Mouse (Mus musculus) embryonic facial prominence, embryonic 15.5 days (tissue): ENCODE data around the gene Capn3. TPM values are rescaled to one million over a fixed set of nuclear protein-coding genes. Genes with fewer than 3 reads are reported as not detected.

Experiments used
- ATAC-seq: fragments of 200-750 bp; cut with Nextera tagmentation; 2 replicates; pipeline ENCODE4 v1.8.0; 2017; ENCODE audit warnings: low read depth, moderate TSS enrichment; ENCODE audit not compliant: insufficient number of reproducible peaks, low FRiP score, low TSS enrichment
- H3K27ac ChIP-seq: fragments of 300-500 bp; sonication (generic); replicated peaks from 2 replicates; pipeline ENCODE4 v1.5.1; 2015; ENCODE audit warnings: mild to moderate bottlenecking, inconsistent platforms
- H3K27me3 ChIP-seq: fragments of 300-500 bp; sonication (generic); 2 replicates; pipeline ENCODE4 v1.6.1; 2015; ENCODE audit warnings: inconsistent platforms
- H3K36me3 ChIP-seq: fragments of 300-500 bp; sonication (generic); 2 replicates; pipeline ENCODE4 v1.6.1; 2015; ENCODE audit warnings: mild to moderate bottlenecking, inconsistent platforms
- H3K4me1 ChIP-seq: fragments of 300-500 bp; sonication (generic); 2 replicates; pipeline ENCODE4 v1.6.1; 2015; ENCODE audit warnings: inconsistent platforms
- H3K4me2 ChIP-seq: fragments of 300-500 bp; sonication (generic); replicated peaks from 2 replicates; pipeline ENCODE4 v1.6.1; 2015; ENCODE audit warnings: mild to moderate bottlenecking, inconsistent platforms
- H3K4me3 ChIP-seq: fragments of 300-500 bp; sonication (generic); replicated peaks from 2 replicates; pipeline ENCODE4 v1.5.1; 2015; ENCODE audit warnings: mild to moderate bottlenecking, inconsistent platforms
- H3K9ac ChIP-seq: fragments of 300-500 bp; sonication (generic); 2 replicates; pipeline ENCODE4 v1.6.1; 2015; ENCODE audit warnings: inconsistent platforms
- H3K9me3 ChIP-seq: fragments of 300-500 bp; sonication (generic); replicated peaks from 2 replicates; pipeline ENCODE4 v1.6.1; 2016; ENCODE audit warnings: inconsistent platforms
- WGBS: fragments of 180-500 bp; shearing (Covaris S2); methylation state at CpG from one replicate; pipeline ENCODE4 v1.1.7; 2015; 5-methylcytosine and 5-hydroxymethylcytosine counted together
- polyA plus RNA-seq: library from polyadenylated mRNA; unstranded; fragments of >200 nt; fragmentation: Nextera tagmentation; extraction: Ambion mirVana; gene quantifications from 2 replicates; pipeline ENCODE4 v1.2.1, GENCODE M21; 2015

Capn3 gene
- 3.8 and 6.3 TPM in 2 replicates for polyA plus RNA-seq

- H3K9ac ChIP-seq, result no peak within 1 kb of the TSS
Measured at GRCm38 (mm10) chr2:120455719-120456118, at the start of gene Capn3. Gene Capn3 (plus strand): TSS chr2:120456019.

GRCm38 (mm10) chr2:120411096-120411628 is 44.7 kb upstream of the Capn3 start:
- 0 out of 2 replicates have a peak, but pooled peaks cover 7% of the 10 kb centered on the region for H3K36me3 ChIP-seq
- no peak for ATAC-seq
- no peaks in the 10 kb centered on the region for H3K4me1 ChIP-seq
- H3K9ac ChIP-seq, result no peak overlapping the region
- no peaks in the 10 kb centered on the region for H3K9me3 ChIP-seq
- no peak overlapping the region for H3K4me2 ChIP-seq
- H3K27me3 ChIP-seq, result no peaks in the 10 kb centered on the region
- WGBS, result 89% methylated on average over 3 of the region's 3 CpGs
- no peak overlapping the region for H3K27ac ChIP-seq
- no peak overlapping the region for H3K4me3 ChIP-seq

More at GRCm38 (mm10) chr2:120455719-120456118, at the start of gene Capn3:
- Histone ChIP-seq H3K27ac (no peak within 1 kb of the TSS), H3K4me3 (no peak within 1 kb of the TSS), H3K9me3 (no peaks in the 10 kb centered on the region), H3K4me2 (no peak within 1 kb of the TSS), H3K36me3 (no peaks in the 10 kb centered on the region), H3K4me1 (no peaks in the 10 kb centered on the region), H3K27me3 (no peaks in the 10 kb centered on the region)
- WGBS, result 67% methylated on average over 4 of the region's 4 CpGs
- ATAC-seq, result no peak

- no peak overlapping the region for H3K27ac ChIP-seq
- H3K9me3 ChIP-seq, result no peaks in the 10 kb centered on the region
- H3K4me1 ChIP-seq, result no peaks in the 10 kb centered on the region
- 0 out of 2 replicates have a peak, but pooled peaks cover 7% of the 10 kb centered on the region for H3K36me3 ChIP-seq
- H3K27me3 ChIP-seq, result no peaks in the 10 kb centered on the region
- H3K4me3 ChIP-seq, result no peak overlapping the region
- no peak for ATAC-seq
- H3K4me2 ChIP-seq, result no peak overlapping the region
- H3K9ac ChIP-seq, result no peak overlapping the region
Measured at GRCm38 (mm10) chr2:120414113-120414512, 41.7 kb upstream of the Capn3 start.

GRCm38 (mm10) chr2:120414738-120415414 is 40.9 kb upstream of the Capn3 start:
- Histone ChIP-seq H3K27me3 (no peaks in the 10 kb centered on the region), H3K27ac (no peak overlapping the region), H3K36me3 (0 out of 2 replicates have a peak, but pooled peaks cover 7% of the 10 kb centered on the region), H3K4me2 (no peak overlapping the region), H3K4me3 (no peak overlapping the region), H3K9ac (no peak overlapping the region), H3K4me1 (no peaks in the 10 kb centered on the region), H3K9me3 (no peaks in the 10 kb centered on the region)
- no peak for ATAC-seq
- WGBS, result 54% methylated on average over 1 of the region's 1 CpGs

- H3K27me3 ChIP-seq, result no peaks in the 10 kb centered on the region
- H3K9me3 ChIP-seq, result no peaks in the 10 kb centered on the region
- no peak overlapping the region for H3K4me2 ChIP-seq
- ATAC-seq, result no peak
- no peaks in the 10 kb centered on the region for H3K4me1 ChIP-seq
- H3K9ac ChIP-seq, result no peak overlapping the region
- no peak overlapping the region for H3K4me3 ChIP-seq
- no peaks in the 10 kb centered on the region for H3K36me3 ChIP-seq
- 82% methylated on average over 5 of the region's 5 CpGs for WGBS
- H3K27ac ChIP-seq, result no peak overlapping the region
Measured at GRCm38 (mm10) chr2:120424386-120424785, 31.4 kb upstream of the Capn3 start.

GRCm38 (mm10) chr2:120444486-120444885 is 11.3 kb upstream of the Capn3 start:
- no peak overlapping the region for H3K4me2 ChIP-seq
- no peak overlapping the region for H3K9ac ChIP-seq
- no peak overlapping the region for H3K4me3 ChIP-seq
- H3K27me3 ChIP-seq, result no peaks in the 10 kb centered on the region
- 87% methylated on average over 1 of the region's 1 CpGs for WGBS
- H3K4me1 ChIP-seq, result no peaks in the 10 kb centered on the region
- no peak for ATAC-seq
- H3K36me3 ChIP-seq, result no peaks in the 10 kb centered on the region
- no peaks in the 10 kb centered on the region for H3K9me3 ChIP-seq
- H3K27ac ChIP-seq, result no peak overlapping the region

GRCm38 (mm10) chr2:120446373-120446772 is 9.4 kb upstream of the Capn3 start:
- Histone ChIP-seq H3K9me3 (no peaks in the 10 kb centered on the region), H3K4me2 (no peak overlapping the region), H3K36me3 (no peaks in the 10 kb centered on the region), H3K9ac (no peak overlapping the region), H3K4me1 (no peaks in the 10 kb centered on the region), H3K4me3 (no peak overlapping the region), H3K27ac (no peak overlapping the region), H3K27me3 (no peaks in the 10 kb centered on the region)
- no peak for ATAC-seq
- 76% methylated on average over 10 of the region's 10 CpGs for WGBS

- H3K9ac ChIP-seq, result no peak overlapping the region
- no peaks in the 10 kb centered on the region for H3K4me1 ChIP-seq
- no peaks in the 10 kb centered on the region for H3K9me3 ChIP-seq
- H3K4me2 ChIP-seq, result no peak overlapping the region
- no peak overlapping the region for H3K27ac ChIP-seq
- H3K4me3 ChIP-seq, result no peak overlapping the region
- no peak for ATAC-seq
- whole genome bisulfite sequencing, result 89% methylated on average over 1 of the region's 1 CpGs
- H3K27me3 ChIP-seq, result no peaks in the 10 kb centered on the region
- no peaks in the 10 kb centered on the region for H3K36me3 ChIP-seq
Measured at GRCm38 (mm10) chr2:120447306-120447705, 8.5 kb upstream of the Capn3 start.

- H3K9me3 ChIP-seq, result no peaks in the 10 kb centered on the region
- no peak overlapping the region for H3K27ac ChIP-seq
- no peaks in the 10 kb centered on the region for H3K27me3 ChIP-seq
- H3K9ac ChIP-seq, result no peak overlapping the region
- H3K36me3 ChIP-seq, result no peaks in the 10 kb centered on the region
- no peak overlapping the region for H3K4me3 ChIP-seq
- H3K4me2 ChIP-seq, result no peak overlapping the region
- H3K4me1 ChIP-seq, result no peaks in the 10 kb centered on the region
- WGBS, result 59% methylated on average over 6 of the region's 6 CpGs
- no peak for ATAC-seq
Measured at GRCm38 (mm10) chr2:120450724-120451123, 5.1 kb upstream of the Capn3 start.

- H3K4me2 ChIP-seq, result no peak overlapping the region
- H3K9me3 ChIP-seq, result no peaks in the 10 kb centered on the region
- H3K27me3 ChIP-seq, result no peaks in the 10 kb centered on the region
- H3K9ac ChIP-seq, result no peak overlapping the region
- H3K27ac ChIP-seq, result no peak overlapping the region
- no peak for ATAC-seq
- H3K4me3 ChIP-seq, result no peak overlapping the region
- no peaks in the 10 kb centered on the region for H3K4me1 ChIP-seq
- WGBS, result 83% methylated on average over 4 of the region's 4 CpGs
- H3K36me3 ChIP-seq, result no peaks in the 10 kb centered on the region
Measured at GRCm38 (mm10) chr2:120452600-120452999, 3.2 kb upstream of the Capn3 start.

- Histone ChIP-seq H3K27me3 (no peaks in the 10 kb centered on the region), H3K9me3 (no peaks in the 10 kb centered on the region), H3K36me3 (no peaks in the 10 kb centered on the region), H3K9ac (no peak overlapping the region), H3K4me1 (no peaks in the 10 kb centered on the region), H3K4me2 (no peak overlapping the region), H3K4me3 (no peak overlapping the region), H3K27ac (no peak overlapping the region)
- 57% methylated on average over 2 of the region's 2 CpGs for WGBS
- no peak for ATAC-seq
Measured at GRCm38 (mm10) chr2:120454987-120455386, 832 bp upstream of the Capn3 start.

- Histone ChIP-seq H3K4me2 (no peak overlapping the region), H3K27me3 (no peaks in the 10 kb centered on the region), H3K36me3 (no peaks in the 10 kb centered on the region), H3K4me1 (no peaks in the 10 kb centered on the region), H3K9ac (no peak overlapping the region), H3K9me3 (no peaks in the 10 kb centered on the region), H3K4me3 (no peak overlapping the region), H3K27ac (no peak overlapping the region)
- WGBS, result 75% methylated on average over 4 of the region's 4 CpGs
- ATAC-seq, result no peak
Measured at GRCm38 (mm10) chr2:120460216-120460615, 4.4 kb downstream of the Capn3 start.
